Mouse (Mus musculus) pancreas, adult 10 weeks (tissue): ENCODE measurements around the gene Xcr1. TPM values are rescaled to one million over a fixed set of nuclear protein-coding genes. Genes with fewer than 3 reads are reported as not detected.

Source experiments
- polyA plus RNA-seq: library from polyadenylated mRNA; stranded (reverse); fragments of 350-450 nt; fragmentation: Illumina TruSeq; extraction: RNeasy Lipid Tissue Mini Kit (QIAGEN cat#74804); gene quantifications from one replicate; pipeline ENCODE4 v1.2.3, GENCODE M21; 2015; ENCODE audit warnings: low read depth, low replicate concordance; ENCODE audit not compliant: insufficient read depth

Gene Xcr1
- not detected for polyA plus RNA-seq

DNA sequence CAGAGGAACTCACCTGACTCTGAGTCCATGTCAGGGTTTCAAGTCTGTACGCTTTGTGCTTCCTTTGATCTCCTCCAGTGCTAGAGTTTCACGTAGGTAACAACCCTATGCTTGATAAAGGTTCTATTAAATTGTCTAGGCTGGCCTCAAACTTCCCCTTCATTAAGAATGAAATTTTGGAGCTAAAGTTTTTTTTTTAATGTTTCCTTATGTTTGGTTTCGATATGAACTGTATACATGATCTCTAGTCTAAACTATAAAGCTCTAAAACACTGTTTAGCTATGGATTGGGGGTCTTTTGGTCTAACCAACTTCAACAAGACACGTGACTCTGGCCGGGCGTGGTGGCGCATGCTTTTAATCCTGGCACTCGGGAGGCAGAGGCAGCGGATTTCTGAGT is at the start of gene Xcr1:
Gene Xcr1, minus strand, starts transcription at position 101 of the 400 bp plus-strand sequence.

DNA sequence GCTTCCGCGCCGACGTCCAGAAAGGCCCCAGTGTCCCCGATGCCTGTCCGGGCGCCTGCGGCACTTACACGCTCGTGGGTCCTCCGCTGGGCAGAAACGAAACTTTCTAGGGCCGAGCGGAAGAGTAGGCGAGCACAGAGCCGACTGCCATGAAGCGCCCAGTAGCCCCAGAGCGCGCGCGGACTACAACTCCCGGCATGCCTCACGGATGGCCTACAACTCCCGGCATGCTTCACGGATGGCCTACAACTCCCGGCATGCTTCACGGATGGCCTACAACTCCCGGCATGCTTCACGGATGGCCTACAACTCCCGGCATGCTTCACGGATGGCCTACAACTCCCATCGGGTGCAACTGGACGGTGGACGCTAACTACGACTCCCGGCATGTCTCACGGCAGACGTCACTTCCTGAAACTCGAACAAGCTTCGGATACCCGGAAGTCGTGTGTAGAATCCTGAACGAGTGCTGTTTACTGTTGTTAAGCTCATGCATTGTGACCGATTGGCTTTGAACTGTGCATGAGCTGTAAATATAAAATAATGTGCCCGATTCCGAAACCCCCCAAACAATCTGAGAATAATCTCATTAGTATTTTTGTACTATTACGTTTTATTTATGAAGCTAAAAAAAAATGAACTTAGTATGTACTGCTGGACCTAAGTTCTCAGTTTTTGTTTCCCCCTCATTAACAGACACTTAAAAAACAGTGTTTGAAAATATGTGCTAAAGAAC is 9.9 kb downstream of the Xcr1 start, which contains the start of gene Fyco1:
Gene Fyco1, minus strand, starts transcription at position 187 of the 736 bp plus-strand sequence.

DNA sequence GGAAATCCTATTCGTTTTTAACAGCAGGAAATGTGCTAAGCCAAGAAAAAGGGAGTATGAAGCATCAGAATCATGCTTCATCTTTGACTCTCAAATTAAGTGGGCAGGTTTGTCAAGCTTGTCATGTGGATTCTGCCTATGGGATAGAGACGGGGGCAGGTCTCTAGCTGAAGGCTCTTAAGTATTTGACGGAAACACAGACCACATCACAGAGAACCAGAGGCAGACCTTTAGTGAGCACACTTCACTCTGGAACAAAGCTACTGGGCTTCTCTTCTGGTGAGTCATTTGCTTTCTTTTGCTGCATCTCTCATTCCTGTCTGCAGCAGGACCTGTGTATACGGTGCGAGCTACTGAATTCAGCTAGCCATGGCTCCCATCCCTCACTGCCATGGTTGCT is 55.6 kb downstream of the Xcr1 start, which contains the start of gene Cxcr6:
Gene Cxcr6, plus strand, starts transcription at position 209 of the 400 bp plus-strand sequence.

Other genes with a start within 250 kb of the Xcr1 start
- gene Slc6a20b, start 229.5 kb downstream of the Xcr1 start, polyA plus RNA-seq = not detected
- not detected for gene Ccr9, start 183.6 kb downstream of the Xcr1 start, polyA plus RNA-seq
- not detected for gene Slc6a20a, start 183.1 kb downstream of the Xcr1 start, polyA plus RNA-seq
- 9.2 TPM for gene Lztfl1, start 144.3 kb downstream of the Xcr1 start, polyA plus RNA-seq
- gene Cxcr6, start 55.6 kb downstream of the Xcr1 start, polyA plus RNA-seq = not detected
- gene Fyco1, start 10.1 kb downstream of the Xcr1 start, polyA plus RNA-seq = 5.2 TPM
- 0.55 TPM for gene Ccr1, start 106.7 kb upstream of the Xcr1 start, polyA plus RNA-seq
- gene Ccr1l1, start 116.4 kb upstream of the Xcr1 start, polyA plus RNA-seq = not detected
- gene Ccr3, start 159.9 kb upstream of the Xcr1 start, polyA plus RNA-seq = not detected
- gene Ccr2, start 239.9 kb upstream of the Xcr1 start, polyA plus RNA-seq = 2.8 TPM